Mouse (Mus musculus) olfactory bulb, adult 2 months (tissue): ENCODE results near the gene Lrrc29.

Source experiments
- CTCF ChIP-seq: fragments of 200-500 bp; IDR thresholded peaks from 2 replicates; pipeline ENCODE4 v1.5.1; 2012; ENCODE audit warnings: low read depth, mild to moderate bottlenecking, low read length, moderate library complexity; ENCODE audit not compliant: insufficient read depth
- POLR2A ChIP-seq: fragments of 200-500 bp; IDR thresholded peaks from 2 replicates; pipeline ENCODE4 v1.6.1; 2012; ENCODE audit warnings: mild to moderate bottlenecking, low read depth, low read length, moderate library complexity; ENCODE audit not compliant: insufficient read depth

GRCm38 (mm10) chr8:105353583-105354135 lies 27.6 kb upstream of the Lrrc29 start:
- TF ChIP-seq CTCF (no peak), POLR2A (no peak)
